Mouse (Mus musculus) liver, adult 2 months (tissue): Measurements from ENCODE around the gene Tnf.

Experiments
- CTCF ChIP-seq: fragments of 200-500 bp; IDR thresholded peaks from 2 replicates; pipeline ENCODE4 v1.5.1; 2011; ENCODE audit warnings: low read depth, low read length, control low read depth
- POLR2A ChIP-seq: fragments of 200-500 bp; IDR thresholded peaks from 2 replicates; pipeline ENCODE4 v1.6.1; 2011; ENCODE audit warnings: low read length, control low read depth; ENCODE audit not compliant: insufficient read depth; ENCODE audit errors: extremely low read depth

DNA sequence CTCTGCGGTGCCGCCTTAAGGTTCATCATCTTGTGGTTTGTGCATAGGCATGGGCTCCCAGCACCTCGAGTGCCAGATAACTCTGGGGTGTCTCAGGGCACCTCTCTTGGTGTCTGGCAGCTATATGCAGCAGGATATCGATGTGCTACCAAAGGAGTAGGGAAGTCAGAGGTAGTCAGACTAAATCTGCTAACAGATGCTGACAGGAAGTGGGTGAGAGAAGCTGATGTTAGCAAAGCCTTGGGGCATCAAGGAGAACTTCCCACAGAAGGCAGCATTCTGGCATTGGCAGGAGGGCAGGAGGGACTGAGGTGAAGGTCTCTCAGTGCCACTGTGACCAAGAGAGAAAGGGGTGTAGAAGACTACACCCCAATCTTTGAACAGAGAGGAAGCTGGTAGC is 11.7 kb downstream of the Tnf start:
- TF ChIP-seq POLR2A (no peak), CTCF (no peak)
